Mouse (Mus musculus): Measurements from ENCODE around the gene Maob. TPM values are rescaled to one million over a fixed set of nuclear protein-coding genes. Genes with fewer than 3 reads are reported as not detected.

The Maob gene
- total and polyA plus RNA-seq, 3 experiments = not detected

GRCm38 (mm10) chrX:16841443-16841842 lies 24.3 kb upstream of the Maob start:
- TF ChIP-seq MXI1 (IDR thresholded peaks at IDR 0.05; ENCODE audit: low read depth, low read length) (no peak), NELFE (IDR thresholded peaks at IDR 0.05; ENCODE audit: low read depth, low read length) (no peak), USF2 (conservative IDR thresholded peaks at IDR 0.05; ENCODE audit: low read depth, low read length) (no peak), BHLHE40 (IDR thresholded peaks at IDR 0.05; ENCODE audit: low read depth, low read length) (no peak), CHD2 (IDR thresholded peaks at IDR 0.05; ENCODE audit: low read length) (no peak), SMC3 (IDR thresholded peaks at IDR 0.05; ENCODE audit: low read depth, low read length) (no peak), NRF1 (IDR thresholded peaks at IDR 0.05; ENCODE audit: low read depth, low read length) (no peak), ZNF384 (IDR thresholded peaks at IDR 0.05; ENCODE audit: low read depth, low read length) (no peak), MAX (IDR thresholded peaks at IDR 0.05; ENCODE audit: low read length) (no peak), ZC3H11A (IDR thresholded peaks at IDR 0.05; ENCODE audit: low read depth, low read length) (no peak), MYC (IDR thresholded peaks at IDR 0.05; ENCODE audit: low read depth, low read length) (no peak), RCOR1 (conservative IDR thresholded peaks at IDR 0.05; ENCODE audit: low read depth, low read length) (no peak), HCFC1 (IDR thresholded peaks at IDR 0.05; ENCODE audit: low read depth, low read length) (no peak)
- DNase-seq (ENCODE audit: extremely low read depth) = no peak
- H3K9ac ChIP-seq (ENCODE audit: insufficient read depth, low read depth) = no peak overlapping the region
- H3K9me3 ChIP-seq (replicated peaks; ENCODE audit: low read length) = no peaks in the 10 kb centered on the region
- dilution Hi-C loops (cut with MboI; ENCODE audit: extremely low pct_ligation_motif_present, extremely low pct_unique_long_range_greater_than_20kb, low sequenced_read_pairs) = no loop called here
- no peak overlapping the region for H3K4me3 ChIP-seq (replicated peaks in 1 of 3; ENCODE audit: low read depth in 2 of 3, low read length in 2 of 3, poor library complexity in 1 of 3)
- H3K36me3 ChIP-seq (replicated peaks in 1 of 2; ENCODE audit: control insufficient read depth in 1 of 2, insufficient read depth in 1 of 2, low read length in 1 of 2) = no peaks in the 10 kb centered on the region
- no peak overlapping the region for H3K27ac ChIP-seq (ENCODE audit: insufficient read depth, low read depth)
- no peak overlapping the region for H3K4me2 ChIP-seq (ENCODE audit: insufficient read depth, low read depth, poor library complexity, severe bottlenecking)
- no peaks in the 10 kb centered on the region for H3K4me1 ChIP-seq (ENCODE audit: control insufficient read depth in 1 of 2, insufficient read depth in 2 of 2)
- no peaks in the 10 kb centered on the region for H3K79me2 ChIP-seq (replicated peaks; ENCODE audit: control insufficient read depth, extremely low read depth, insufficient read depth, poor library complexity, severe bottlenecking)
- in situ Hi-C loops (cut with MboI; ENCODE audit: low pct_ligation_motif_present, low pct_unique_long_range_greater_than_20kb, low sequenced_read_pairs) = no loop called here
- no peaks in the 10 kb centered on the region for H3K27me3 ChIP-seq (replicated peaks)

GRCm38 (mm10) chrX:16837293-16837692 lies 20.1 kb upstream of the Maob start:
- no peak for DNase-seq (ENCODE audit: extremely low read depth)
- no peak overlapping the region for H3K4me2 ChIP-seq (ENCODE audit: insufficient read depth, low read depth, poor library complexity, severe bottlenecking)

More at GRCm38 (mm10) chrX:16837293-16837692, 20.1 kb upstream of the Maob start:
- Histone ChIP-seq H3K9me3 (replicated peaks; ENCODE audit: low read length) (no peaks in the 10 kb centered on the region), H3K9ac (ENCODE audit: insufficient read depth, low read depth) (no peak overlapping the region), H3K79me2 (replicated peaks; ENCODE audit: control insufficient read depth, extremely low read depth, insufficient read depth, poor library complexity, severe bottlenecking) (no peaks in the 10 kb centered on the region), H3K4me3 (replicated peaks in 1 of 3; ENCODE audit: low read depth in 2 of 3, low read length in 2 of 3, poor library complexity in 1 of 3) (no peak overlapping the region), H3K27ac (ENCODE audit: insufficient read depth, low read depth) (no peak overlapping the region), H3K27me3 (replicated peaks) (no peaks in the 10 kb centered on the region), H3K36me3 (replicated peaks in 1 of 2; ENCODE audit: control insufficient read depth in 1 of 2, insufficient read depth in 1 of 2, low read length in 1 of 2) (no peaks in the 10 kb centered on the region), H3K4me1 (ENCODE audit: control insufficient read depth in 1 of 2, insufficient read depth in 2 of 2) (no peaks in the 10 kb centered on the region)
- in situ Hi-C loops (cut with MboI; ENCODE audit: low pct_ligation_motif_present, low pct_unique_long_range_greater_than_20kb, low sequenced_read_pairs) = no loop called here
- dilution Hi-C loops (cut with MboI; ENCODE audit: extremely low pct_ligation_motif_present, extremely low pct_unique_long_range_greater_than_20kb, low sequenced_read_pairs) = no loop called here
- no peak for TF ChIP-seq HCFC1 (IDR thresholded peaks at IDR 0.05; ENCODE audit: low read depth, low read length)
- TF ChIP-seq KAT2A (IDR thresholded peaks at IDR 0.05; ENCODE audit: insufficient replicate concordance, low read length) = no peak
- TF ChIP-seq E2F4 (IDR thresholded peaks at IDR 0.05; ENCODE audit: insufficient replicate concordance, low read depth, low read length) = no peak
- no peak for TF ChIP-seq JUND (conservative IDR thresholded peaks at IDR 0.05; ENCODE audit: low read depth, low read length)
- TF ChIP-seq NRF1 (IDR thresholded peaks at IDR 0.05; ENCODE audit: low read depth, low read length) = no peak
- TF ChIP-seq ZNF384 (IDR thresholded peaks at IDR 0.05; ENCODE audit: low read depth, low read length) = no peak
- TF ChIP-seq TBP (conservative IDR thresholded peaks at IDR 0.05; ENCODE audit: low read depth, low read length) = no peak
- no peak for TF ChIP-seq NELFE (IDR thresholded peaks at IDR 0.05; ENCODE audit: low read depth, low read length)
- no peak for TF ChIP-seq POLR2AphosphoS2 (IDR thresholded peaks at IDR 0.05; ENCODE audit: low read depth, low read length)
- TF ChIP-seq PAX5 (IDR thresholded peaks at IDR 0.05; ENCODE audit: low read length) = no peak
- TF ChIP-seq MAZ (IDR thresholded peaks at IDR 0.05; ENCODE audit: low read depth, low read length) = no peak
- TF ChIP-seq MXI1 (IDR thresholded peaks at IDR 0.05; ENCODE audit: low read depth, low read length) = no peak
- no peak for TF ChIP-seq EP300 (IDR thresholded peaks at IDR 0.05; ENCODE audit: low read length)
- no peak for TF ChIP-seq ZKSCAN1 (IDR thresholded peaks at IDR 0.05; ENCODE audit: borderline replicate concordance, low read depth, low read length)
- no peak for TF ChIP-seq CTCF (conservative IDR thresholded peaks at IDR 0.05 in 1 of 2, IDR thresholded peaks at IDR 0.05 in 1 of 2; ENCODE audit: low read depth in 2 of 2, low read length in 2 of 2)
- no peak for TF ChIP-seq RAD21 (IDR thresholded peaks at IDR 0.05; ENCODE audit: low read depth, low read length)
- TF ChIP-seq BHLHE40 (IDR thresholded peaks at IDR 0.05; ENCODE audit: low read depth, low read length) = no peak
- no peak for TF ChIP-seq GABPA (IDR thresholded peaks at IDR 0.05; ENCODE audit: insufficient replicate concordance, low read depth, low read length)

All from CH12.LX (cell line).